Mouse (Mus musculus) cerebellum, adult 11 months (tissue): ENCODE data around the gene Ntan1.
A peak's percentile ranks its signal among the peaks of the same experiment; 100 is the strongest.
"Not testable (repeated sequence)": the region's sequence is repeated elsewhere in the genome, so short reads cannot be mapped to it uniquely, and the experiment has no call there.

Experiments
- DNase-seq: peaks from one replicate; pipeline ENCODE4 v3.0.0; 2022

Ntan1 gene

DNA sequence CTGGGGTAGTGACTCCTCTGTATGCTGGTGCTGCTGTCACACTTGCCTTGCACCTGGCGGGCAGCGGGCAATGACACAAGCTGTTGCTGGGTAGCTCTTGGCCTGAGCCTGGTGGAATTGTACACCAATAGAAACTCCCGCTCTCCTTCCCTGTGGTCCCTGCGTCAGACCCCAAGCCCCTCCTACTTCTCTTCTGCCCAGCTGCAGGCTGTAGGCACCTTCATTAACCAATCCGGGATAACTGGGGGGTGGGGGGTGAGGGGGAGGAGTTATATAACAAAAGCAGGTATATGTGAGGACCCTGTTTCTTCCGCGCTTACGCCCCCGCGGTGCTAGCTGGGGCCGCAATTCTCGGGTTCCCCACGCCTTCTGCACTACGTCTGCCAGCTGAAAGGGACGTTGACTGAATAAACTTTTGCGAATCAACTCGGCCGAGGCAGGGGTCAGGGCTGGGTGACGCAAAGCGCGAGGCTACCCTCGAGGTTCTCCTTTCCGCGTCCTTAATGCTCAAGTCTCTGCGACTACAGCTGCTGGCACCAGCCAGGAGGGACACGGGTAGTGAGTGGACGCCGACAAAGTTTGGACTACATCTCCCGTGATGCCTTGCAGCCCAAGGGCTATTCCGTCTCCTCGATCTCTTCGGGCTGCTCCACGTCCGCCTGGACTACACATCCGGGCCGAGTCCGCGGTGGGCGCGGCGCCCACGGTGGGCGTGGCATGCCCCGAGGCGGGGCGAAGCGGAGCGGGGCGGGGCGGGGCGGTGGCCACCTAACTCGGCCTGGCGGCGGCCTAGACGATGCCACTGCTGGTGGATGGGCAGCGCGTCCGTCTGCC is at the start of gene Ntan1:
Ntan1 (plus strand) TSS at position 286 of the 834 bp plus-strand sequence.
- DNase-seq = peak; percentile 96

DNA sequence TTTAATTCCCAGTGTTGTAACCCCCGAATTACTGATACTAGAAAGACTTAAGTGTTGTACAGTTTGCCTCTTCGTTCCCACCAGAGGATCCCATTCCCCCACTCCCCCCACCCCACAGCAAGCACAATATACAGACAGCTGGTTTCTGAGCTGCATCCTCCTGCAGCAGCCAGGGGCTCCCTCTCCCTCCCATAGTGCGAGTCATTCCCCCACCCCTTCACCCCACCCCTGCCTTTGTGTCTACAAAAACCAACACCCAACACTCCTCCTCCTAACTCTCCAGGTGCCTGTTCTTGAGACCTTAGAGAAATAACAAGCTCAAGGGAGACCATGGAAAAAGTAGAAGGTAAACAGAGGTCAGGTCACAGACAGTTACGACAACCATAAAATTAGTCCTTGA is 47.0 kb upstream of the Ntan1 start:
- not testable (repeated sequence) for DNase-seq

DNA sequence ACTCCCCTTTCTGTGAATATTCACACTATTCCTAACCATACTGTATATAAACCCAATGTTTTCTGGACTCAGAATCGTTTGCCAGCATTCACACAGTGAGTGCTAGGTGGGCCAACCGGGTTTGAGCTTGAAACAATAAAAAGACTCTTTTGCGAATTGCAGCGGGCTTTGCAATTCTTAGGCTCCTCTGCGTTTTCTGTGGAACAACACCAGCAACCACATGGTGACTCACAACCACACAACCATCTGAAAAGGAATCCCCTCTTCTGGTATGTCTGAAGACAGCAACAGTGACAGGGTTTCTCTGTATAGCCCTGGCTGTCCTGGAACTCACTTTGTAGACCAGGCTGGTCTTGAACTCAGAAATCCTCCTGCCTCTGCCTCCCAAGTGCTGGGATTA is 46.6 kb upstream of the Ntan1 start:
- DNase-seq = not testable (repeated sequence)

GRCm38 (mm10) chr16:13774011-13774410 is 44.6 kb upstream of the Ntan1 start:
- DNase-seq = not testable (repeated sequence)

DNA sequence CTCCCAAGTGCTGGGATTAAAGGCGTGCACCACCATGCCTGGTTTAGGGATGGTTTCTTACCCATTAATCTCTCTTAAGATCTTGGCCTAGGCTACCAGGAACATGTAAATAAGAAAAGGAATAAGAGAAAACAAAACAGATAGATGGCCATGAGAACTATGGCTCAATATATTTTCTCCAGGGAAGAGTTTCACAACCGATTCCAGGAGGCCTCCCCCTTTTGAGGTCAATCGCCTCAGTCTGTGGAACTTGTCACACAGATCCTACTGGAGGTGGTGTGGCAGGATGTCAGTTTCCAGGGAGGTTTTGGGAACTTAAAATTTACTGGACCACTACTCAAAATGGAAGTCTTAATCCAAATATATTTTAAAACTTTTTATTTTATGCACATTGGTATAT is 44.0 kb upstream of the Ntan1 start:
- DNase-seq = not testable (repeated sequence)

DNA sequence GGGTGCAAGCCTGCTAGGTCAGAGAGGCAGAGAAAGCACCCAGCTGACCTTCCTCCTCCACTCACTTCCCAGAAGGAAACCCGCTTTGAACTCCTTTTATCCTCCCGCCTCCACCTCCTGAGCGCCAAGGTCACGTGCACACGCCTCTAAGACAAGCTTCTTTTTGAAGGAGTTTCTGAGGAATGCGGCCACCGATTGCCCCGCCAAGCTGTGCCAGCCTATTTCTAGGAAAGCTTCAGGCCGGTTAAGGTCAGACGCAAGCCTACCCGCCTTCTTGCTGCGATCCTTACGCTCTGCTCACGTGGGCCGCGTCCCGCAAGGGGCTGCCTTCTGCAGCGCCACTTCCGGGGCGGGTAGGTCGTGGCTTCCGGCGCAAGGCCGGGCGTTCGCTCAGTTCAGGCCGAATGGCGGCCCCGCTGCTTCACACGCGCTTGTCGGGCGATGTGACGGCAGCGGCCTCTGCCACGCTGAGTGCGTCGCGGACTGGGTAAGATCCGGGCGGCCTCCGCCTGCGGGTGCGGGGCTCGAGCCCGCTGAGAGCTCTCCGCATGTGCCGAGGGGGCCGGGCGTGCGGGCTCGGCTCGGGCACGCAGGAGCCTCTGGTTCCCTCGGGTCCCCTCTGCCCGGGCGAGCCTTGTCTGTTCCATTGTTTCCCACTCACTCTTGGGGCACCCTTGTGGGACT is 38.1 kb upstream of the Ntan1 start, which contains the start of gene Rrn3:
Rrn3 (plus strand) TSS at position 356 of the 684 bp plus-strand sequence.
- peak; percentile 86 for DNase-seq

DNA sequence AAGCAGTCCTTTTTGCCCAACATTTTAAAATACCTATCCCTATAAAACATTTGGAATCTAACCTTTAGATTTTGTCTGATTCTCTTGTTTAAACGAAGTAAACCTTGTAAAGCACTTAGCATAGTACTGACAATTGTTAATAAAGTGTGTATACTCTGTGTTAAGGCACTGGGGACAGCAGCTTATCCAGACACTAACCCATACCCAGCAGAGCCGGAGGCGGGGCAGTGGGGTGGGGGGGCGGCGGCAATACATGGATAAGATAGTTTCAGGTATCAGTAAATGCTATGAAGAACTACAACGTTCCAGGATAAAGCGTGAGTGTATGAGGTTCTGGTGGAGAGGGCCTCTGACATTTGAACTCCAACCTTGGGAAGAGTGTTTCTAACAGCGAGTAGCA is 37.4 kb upstream of the Ntan1 start:
- DNase-seq = no peak

DNA sequence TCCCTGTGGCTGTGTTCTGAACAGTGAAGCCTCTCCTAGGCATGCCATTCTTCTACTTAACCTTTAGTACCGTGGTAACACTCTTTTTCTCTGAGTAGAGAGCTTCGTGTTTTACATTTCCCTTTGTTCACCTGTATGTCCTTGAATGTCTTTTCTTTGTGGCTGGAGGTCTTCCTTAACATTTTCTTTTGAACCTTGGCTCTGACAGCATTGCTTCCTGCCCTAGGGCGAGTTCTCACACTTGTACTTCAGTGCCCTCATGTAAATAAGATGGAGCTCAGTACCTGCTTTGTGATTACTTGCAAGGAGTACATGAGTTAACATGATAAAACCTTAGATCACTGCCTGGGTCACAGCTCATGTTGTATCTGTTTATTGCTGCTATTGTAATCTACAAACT is 32.7 kb upstream of the Ntan1 start:
- DNase-seq = no peak

DNA sequence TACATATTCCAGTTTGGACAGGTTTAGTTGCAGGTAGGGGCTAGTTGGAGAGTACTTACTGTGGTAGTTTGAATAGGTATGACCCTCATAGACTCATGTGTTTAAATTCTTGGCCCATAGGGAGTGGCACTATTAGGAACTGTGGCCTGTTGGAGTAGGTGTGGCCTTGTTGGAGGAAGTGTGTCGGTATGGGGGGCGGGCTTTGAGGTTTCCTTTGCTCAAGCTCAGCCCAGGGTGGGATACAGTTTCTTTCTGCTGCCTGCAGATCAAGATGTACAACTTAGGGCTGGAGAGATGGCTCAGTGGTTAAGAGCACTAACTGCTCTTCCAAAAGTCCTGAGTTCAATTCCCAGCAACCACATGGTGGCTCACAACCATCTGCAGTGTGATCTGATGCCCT is 25.2 kb upstream of the Ntan1 start:
- not testable (repeated sequence) for DNase-seq

DNA sequence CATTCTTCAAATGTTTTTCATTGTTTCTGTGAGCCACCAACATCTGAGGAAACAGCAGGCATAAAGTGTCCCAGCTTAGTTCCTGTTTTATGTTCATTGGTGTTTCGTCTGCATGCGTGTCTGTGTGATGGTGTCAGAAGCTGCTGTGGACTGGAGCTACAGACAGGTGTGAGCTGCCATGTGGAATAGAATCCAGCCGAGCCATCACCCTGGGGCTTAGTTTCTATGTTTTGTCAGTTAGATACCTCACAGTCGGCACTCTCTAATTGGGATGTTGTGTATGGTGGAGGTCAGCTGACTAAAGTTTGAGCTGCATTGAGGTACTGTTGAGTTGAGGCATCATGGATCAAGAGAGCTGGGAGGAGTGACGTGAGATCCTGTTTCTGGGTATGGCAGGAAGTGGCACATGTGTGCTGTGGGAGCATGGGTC is 21.9 kb upstream of the Ntan1 start:
- no peak for DNase-seq

- no peak for DNase-seq
Measured at GRCm38 (mm10) chr16:13801231-13801630, 17.4 kb upstream of the Ntan1 start.

GRCm38 (mm10) chr16:13804666-13805065 is 14.0 kb upstream of the Ntan1 start:
- DNase-seq = no peak

DNA sequence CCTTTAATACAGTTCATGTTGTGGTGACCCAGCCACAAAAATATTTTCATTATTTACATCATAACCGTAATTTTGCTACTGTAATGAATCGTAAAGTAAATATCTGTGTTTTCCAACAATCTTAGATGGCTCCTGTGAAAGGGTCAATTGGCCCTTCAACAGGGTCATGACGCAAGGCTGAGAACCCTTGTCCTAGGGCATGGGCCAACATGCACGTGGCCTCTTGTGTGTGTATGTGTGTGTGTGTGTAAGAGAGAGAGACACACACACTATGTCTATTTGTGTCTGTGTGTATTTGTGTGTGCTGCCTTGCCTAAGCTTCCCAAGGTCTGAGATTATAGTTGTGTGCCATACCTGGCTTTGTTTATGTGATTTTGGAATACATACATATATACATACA is 11.0 kb upstream of the Ntan1 start:
- DNase-seq = no peak

DNA sequence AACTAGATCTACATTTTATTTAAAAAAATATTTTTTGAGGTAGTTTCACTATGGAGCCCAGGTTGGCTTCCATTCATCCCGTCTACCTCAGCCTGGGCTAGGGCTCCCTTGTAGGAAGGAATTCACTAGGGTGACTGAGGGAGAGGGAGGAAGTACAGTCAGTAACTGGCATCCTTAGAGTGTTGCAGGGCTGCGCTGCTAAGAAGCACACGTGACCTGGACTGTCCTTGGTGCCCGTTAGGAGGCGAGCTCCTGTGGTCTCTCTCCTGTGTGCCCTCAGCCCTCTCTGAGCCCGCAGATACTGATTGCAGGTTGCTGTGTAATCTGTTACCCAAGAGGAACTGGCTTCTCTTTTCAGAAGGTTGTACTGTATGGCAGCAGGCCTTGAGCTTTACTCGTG is 10.2 kb upstream of the Ntan1 start:
- DNase-seq = no peak

DNA sequence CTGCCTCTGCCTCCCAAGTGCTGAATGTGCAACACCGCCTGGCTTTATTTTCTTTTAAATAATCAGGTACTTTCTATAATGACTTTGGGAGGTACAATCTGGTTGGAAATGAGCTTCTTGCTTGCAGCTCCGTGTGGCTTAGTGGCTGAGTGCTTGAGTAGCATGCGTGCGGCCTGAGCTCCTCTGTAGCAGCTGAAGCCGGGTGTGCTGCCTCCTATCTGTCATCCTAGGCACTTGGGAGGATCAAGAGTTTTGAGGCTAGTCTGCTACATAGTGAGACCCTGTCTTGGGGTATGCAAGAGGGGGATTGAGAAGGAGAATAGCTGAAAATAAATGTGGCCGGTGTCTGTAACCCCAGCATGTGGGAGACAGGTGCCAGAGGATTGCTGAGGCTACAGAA is 6.5 kb upstream of the Ntan1 start:
- DNase-seq = no peak

GRCm38 (mm10) chr16:13813200-13813599 is 5.4 kb upstream of the Ntan1 start:
- DNase-seq = no peak

DNA sequence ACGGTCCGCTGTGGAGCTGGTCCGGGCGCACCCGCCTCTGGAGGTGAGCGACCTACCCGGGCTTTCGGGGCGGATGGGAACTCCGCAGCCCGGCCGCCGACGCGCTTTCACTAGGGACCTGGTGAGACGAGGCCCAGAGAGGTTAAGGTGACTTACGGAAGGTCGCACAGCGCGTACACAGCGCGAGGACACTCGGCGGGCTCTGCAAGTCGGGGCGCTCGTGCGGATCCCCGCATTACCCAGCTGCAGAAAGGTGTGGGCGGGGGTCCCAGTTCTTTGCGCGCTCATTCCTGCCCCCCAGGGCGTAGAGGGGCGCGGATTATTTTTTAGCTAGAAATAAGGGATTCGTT is 724 bp downstream of the Ntan1 start:
- no peak for DNase-seq

DNA sequence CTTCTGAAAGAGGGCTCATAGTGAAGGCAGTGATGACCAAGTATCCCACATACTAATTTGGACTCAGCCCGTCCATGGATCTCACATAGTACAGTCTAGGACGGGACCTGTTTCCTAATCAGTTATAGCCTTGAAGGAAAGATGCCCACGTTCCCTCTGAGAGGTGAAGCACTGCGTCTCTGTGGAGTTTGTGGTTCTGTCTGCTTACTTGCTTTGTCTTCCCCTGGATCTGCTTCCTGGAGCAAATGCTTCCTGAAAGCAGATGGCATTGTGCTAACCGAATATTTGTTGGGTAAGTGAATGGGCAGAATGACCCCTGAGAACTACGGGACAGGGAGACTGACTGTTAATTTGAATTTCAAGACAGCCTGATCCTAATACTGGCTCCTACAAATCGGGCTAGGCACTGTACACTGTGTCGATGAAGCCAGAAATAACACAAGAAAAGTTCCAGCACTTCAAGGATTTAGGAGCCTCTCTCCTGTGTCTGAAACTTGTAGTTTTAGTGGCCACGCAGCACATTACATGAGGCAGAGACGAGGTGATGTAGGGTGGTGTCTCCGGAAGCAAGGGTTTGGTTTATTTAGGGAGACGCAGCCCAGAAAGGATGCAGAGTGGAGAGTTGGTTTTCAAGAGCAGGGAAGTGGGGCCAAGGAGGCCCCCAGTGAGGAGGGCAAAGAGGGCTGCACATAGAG is 1.3 kb downstream of the Ntan1 start:
- peak; percentile 22 for DNase-seq

DNA sequence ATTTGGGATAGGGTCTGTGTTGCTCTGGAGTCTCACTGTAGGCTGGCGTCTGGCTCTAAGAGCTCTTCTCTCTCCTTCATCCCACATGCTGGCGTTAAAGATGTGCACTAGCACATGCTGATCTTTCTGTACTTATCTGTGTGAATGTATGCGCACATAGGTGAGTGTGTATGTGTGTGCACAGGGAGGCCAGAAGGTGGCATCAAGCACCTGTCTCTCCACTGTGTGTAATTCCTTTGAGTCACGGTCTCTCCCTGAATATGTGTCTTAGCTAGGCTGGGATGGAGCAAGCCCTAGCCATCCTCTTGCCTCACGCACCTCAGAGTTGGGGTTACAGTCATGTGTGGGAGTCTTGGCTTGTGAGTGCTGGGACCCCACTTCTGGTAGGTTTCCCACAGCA is 2.1 kb downstream of the Ntan1 start:
- DNase-seq = no peak

DNA sequence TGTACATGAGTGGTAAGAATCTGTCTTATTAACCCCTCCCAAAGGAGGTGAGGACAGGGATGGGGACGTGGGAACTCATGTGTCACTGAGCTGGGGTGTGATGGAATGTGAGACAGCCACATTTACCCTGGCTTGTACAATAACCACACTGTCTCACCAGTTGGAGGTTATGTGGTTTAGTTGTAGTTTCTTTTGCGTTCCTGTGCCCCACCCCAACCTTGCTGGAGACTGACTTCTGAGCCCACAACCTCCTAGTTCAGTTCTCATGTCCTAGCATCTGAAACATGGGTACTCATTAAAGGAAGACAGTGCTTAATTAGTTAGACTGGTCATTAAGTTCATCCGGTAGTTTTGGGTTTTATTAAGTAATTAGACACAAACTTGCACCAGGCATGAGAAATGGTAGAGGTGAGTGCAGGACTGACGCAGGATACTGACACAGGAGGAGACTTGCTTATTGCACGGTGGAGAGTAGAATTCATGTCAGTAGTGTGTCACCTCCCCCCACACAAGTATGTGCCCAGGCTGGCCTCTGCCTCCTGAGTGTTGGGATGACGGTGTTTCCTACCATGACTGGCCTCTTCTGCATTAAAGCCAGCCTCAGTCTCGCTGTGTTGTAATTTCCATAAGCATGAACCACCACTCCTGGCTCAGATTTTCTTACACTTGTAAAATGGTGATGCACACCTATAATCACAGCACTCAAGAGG is 7.3 kb downstream of the Ntan1 start:
- no peak for DNase-seq

DNA sequence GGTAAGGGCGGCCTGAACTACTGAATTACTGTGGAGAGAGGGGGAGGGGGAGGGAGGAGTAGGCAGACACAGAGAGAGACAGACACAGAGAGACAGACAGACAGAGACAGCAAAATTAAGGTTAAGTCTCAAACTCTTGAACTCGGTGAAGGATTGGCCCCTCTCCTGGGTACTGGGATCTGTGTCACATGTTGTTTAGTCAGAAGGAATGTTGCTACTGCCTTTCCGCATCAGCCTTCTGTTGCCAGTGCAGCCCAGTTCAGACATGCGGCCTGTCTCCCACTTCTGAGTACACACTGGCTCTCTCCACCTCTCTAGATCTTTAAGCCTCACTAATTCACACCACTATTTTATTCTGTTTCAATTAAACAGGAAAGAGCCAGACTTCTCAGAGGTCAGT is 7.9 kb downstream of the Ntan1 start:
- DNase-seq = no peak

DNA sequence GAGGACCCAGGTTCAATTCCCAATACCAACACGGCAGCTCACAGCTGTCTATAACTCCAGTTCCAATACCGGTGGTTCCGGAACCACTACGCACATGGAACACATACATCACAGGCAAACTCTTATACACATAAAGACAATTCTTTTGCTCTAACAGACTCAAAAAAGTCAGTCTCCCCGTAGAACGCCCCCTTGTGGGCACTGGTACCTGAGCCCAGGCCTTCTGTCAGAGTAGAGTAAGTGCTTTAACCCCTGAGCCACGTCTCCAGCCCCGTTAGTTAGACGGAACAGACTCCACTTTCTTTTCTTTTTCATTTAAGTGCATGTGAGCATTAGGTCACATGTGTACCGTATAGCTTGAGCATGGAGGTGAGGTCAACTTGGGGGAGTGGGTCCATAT is 11.8 kb downstream of the Ntan1 start:
- DNase-seq = no peak

DNA sequence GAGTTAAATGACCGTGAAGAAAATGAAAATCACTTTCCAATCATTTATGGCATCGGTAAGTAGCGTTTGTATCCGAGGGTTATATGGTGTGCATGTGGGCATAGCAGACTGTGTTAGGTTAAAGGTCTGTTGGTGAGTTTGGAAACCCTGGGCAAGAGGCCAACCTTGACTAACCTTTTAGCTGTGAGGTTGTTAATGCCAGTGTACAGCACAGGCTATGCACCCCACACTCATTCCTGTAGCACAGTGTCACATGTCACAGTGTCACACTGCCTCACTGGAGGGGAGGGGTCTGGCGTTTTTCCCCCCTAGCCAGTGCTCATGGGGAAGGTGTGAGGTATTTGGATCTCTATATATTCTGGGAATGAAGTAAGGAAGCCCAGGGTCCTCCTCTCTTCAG is 13.0 kb downstream of the Ntan1 start:
- DNase-seq = no peak
